Mouse (Mus musculus): Measurements from ENCODE around the gene Fap. TPM values are rescaled to one million over a fixed set of nuclear protein-coding genes. Genes with fewer than 3 reads are reported as not detected.

Fap gene
- polyA plus RNA-seq, 1 experiment from 2014 or later = 0.56 TPM

- ATAC-seq (replicated peaks; ENCODE audit: insufficient number of reproducible peaks, low FRiP score, low TSS enrichment) = no peak
- Histone ChIP-seq H3K4me1 (ENCODE audit: control insufficient read depth, insufficient read depth, low read length) (no peaks in the 10 kb centered on the region), H3K4me3 (ENCODE audit: low read depth, low read length) (no peak overlapping the region), H3K27ac (ENCODE audit: low read depth, low read length) (no peak overlapping the region), H3K36me3 (ENCODE audit: control insufficient read depth, insufficient read depth, low read length) (no peaks in the 10 kb centered on the region), H3K27me3 (ENCODE audit: control insufficient read depth, insufficient read depth, low read length) (no peaks in the 10 kb centered on the region), H3K9me3 (replicated peaks; ENCODE audit: control insufficient read depth, low read length) (no peaks in the 10 kb centered on the region), H3K4me2 (no peak overlapping the region), H3K9ac (ENCODE audit: low read depth, low read length) (no peak overlapping the region)
- WGBS (ENCODE audit: insufficient replicate concordance) = 60% methylated on average over 4 of the region's 4 CpGs
Observed at GRCm38 (mm10) chr2:62495407-62495806, 78.5 kb downstream of the Fap start.

DNA sequence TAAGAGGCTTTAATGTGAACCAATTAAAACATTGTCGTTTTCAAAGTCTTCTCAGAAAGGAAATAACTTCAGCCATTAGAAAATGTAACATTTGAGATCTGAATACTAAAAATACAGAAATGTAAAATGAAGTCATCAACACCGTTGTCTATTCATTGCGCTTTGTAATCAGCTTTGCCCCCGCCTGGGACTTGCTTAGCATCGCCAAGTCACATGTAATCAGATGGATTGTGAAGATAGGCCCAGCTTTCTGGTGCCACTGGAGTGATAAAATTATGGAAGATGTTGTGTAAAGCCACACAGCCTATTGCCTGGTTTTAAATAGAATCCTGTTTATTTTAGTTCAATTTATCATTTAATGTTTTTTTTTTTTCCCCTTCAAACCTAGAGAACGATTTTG is 84.0 kb downstream of the Fap start:
- no peak overlapping the region for H3K4me2 ChIP-seq
- H3K4me3 ChIP-seq (ENCODE audit: low read depth, low read length) = no peak overlapping the region
- H3K4me1 ChIP-seq (ENCODE audit: control insufficient read depth, insufficient read depth, low read length) = no peaks in the 10 kb centered on the region
- no peak for ATAC-seq (replicated peaks; ENCODE audit: insufficient number of reproducible peaks, low FRiP score, low TSS enrichment)
- H3K9ac ChIP-seq (ENCODE audit: low read depth, low read length) = no peak overlapping the region
- H3K27ac ChIP-seq (ENCODE audit: low read depth, low read length) = no peak overlapping the region
- 80% methylated on average over 6 of the region's 6 CpGs for WGBS (ENCODE audit: insufficient replicate concordance)
- H3K27me3 ChIP-seq (ENCODE audit: control insufficient read depth, insufficient read depth, low read length) = no peaks in the 10 kb centered on the region
- H3K9me3 ChIP-seq (replicated peaks; ENCODE audit: control insufficient read depth, low read length) = no peaks in the 10 kb centered on the region
- no peaks in the 10 kb centered on the region for H3K36me3 ChIP-seq (ENCODE audit: control insufficient read depth, insufficient read depth, low read length)

GRCm38 (mm10) chr2:62484906-62485305 is 89.0 kb downstream of the Fap start:
- Histone ChIP-seq H3K27me3 (ENCODE audit: control insufficient read depth, insufficient read depth, low read length) (no peaks in the 10 kb centered on the region), H3K9me3 (replicated peaks; ENCODE audit: control insufficient read depth, low read length) (no peaks in the 10 kb centered on the region), H3K4me2 (no peak overlapping the region), H3K4me3 (ENCODE audit: low read depth, low read length) (no peak overlapping the region), H3K27ac (ENCODE audit: low read depth, low read length) (no peak overlapping the region), H3K9ac (ENCODE audit: low read depth, low read length) (no peak overlapping the region), H3K4me1 (ENCODE audit: control insufficient read depth, insufficient read depth, low read length) (no peaks in the 10 kb centered on the region), H3K36me3 (ENCODE audit: control insufficient read depth, insufficient read depth, low read length) (no peaks in the 10 kb centered on the region)
- no peak for ATAC-seq (replicated peaks; ENCODE audit: insufficient number of reproducible peaks, low FRiP score, low TSS enrichment)
- WGBS (ENCODE audit: insufficient replicate concordance) = 79% methylated on average over 3 of the region's 3 CpGs

DNA sequence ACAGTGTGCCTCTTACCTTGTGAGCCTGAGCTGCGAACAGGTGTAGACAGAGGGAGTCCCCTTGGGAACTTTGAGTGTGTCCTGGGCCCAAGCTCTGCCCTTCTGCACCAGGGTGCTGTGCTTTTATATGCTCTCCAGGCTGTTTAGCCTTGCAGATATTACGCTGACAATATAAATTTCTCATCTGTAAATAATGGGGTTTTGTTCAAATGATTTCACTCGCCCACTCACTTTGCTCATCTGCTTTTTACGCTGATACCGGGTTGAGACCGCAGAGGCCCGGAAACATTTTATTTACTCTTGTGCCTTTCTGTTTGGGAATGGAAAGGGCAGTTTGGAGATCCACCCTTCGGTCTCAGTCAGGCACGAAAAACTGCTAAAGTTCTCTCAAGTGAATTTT is 90.3 kb downstream of the Fap start, which contains the start of gene Gcg:
Gene Gcg (minus strand): TSS at position 101 of the 400 bp plus-strand sequence.
- Histone ChIP-seq H3K36me3 (ENCODE audit: control insufficient read depth, insufficient read depth, low read length) (no peaks in the 10 kb centered on the region), H3K4me3 (ENCODE audit: low read depth, low read length) (no peak within 1 kb of the TSS), H3K9me3 (replicated peaks; ENCODE audit: control insufficient read depth, low read length) (no peaks in the 10 kb centered on the region), H3K27ac (ENCODE audit: low read depth, low read length) (no peak within 1 kb of the TSS), H3K4me2 (no peak within 1 kb of the TSS), H3K4me1 (ENCODE audit: control insufficient read depth, insufficient read depth, low read length) (no peaks in the 10 kb centered on the region), H3K27me3 (ENCODE audit: control insufficient read depth, insufficient read depth, low read length) (no peaks in the 10 kb centered on the region), H3K9ac (ENCODE audit: low read depth, low read length) (no peak within 1 kb of the TSS)
- 79% methylated on average over 9 of the region's 9 CpGs for WGBS (ENCODE audit: insufficient replicate concordance)
- ATAC-seq (replicated peaks; ENCODE audit: insufficient number of reproducible peaks, low FRiP score, low TSS enrichment) = no peak

DNA sequence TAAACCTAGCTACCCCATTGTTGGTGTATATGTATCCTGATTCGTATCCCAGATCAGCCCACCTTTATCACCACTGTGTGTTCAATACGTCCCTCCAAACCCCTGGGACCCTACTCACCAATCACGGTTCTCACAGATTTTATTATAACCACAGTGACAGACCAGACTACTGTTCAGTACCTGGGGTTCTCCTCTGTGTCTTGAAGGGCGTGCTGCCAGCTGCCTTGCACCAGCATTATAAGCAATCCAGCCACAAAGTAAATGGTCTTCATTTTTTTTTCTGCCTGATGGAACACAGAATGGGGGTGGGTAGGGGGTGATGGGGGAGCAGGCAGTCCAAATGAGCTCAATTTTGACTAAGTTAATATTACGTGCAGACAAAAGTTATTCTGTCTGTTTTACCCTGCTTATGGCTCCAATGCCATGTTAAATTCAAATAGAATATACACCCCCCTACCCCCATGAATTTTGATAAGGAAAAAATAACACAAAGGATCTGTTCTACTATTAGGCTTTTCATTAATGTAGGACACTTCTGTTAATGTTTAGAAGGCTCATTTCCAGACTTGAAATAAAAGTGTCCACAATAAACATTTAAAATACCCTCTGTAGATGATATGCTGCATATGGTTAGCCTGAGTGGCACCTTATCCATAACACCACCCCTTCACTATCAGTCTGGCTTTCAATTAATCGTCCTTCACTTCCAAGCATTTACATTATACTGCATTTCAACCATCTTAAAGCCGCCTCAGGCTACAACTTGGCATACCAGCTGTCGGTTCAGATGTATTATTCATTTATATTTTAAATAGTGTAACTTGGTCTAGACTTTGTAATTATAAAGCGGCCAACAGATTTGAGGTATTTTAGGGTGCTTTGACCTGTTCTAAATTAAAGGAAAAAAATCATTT is 93.3 kb downstream of the Fap start:
- Histone ChIP-seq H3K9me3 (replicated peaks; ENCODE audit: control insufficient read depth, low read length) (no peaks in the 10 kb centered on the region), H3K4me1 (ENCODE audit: control insufficient read depth, insufficient read depth, low read length) (no peaks in the 10 kb centered on the region), H3K27ac (ENCODE audit: low read depth, low read length) (no peak overlapping the region), H3K4me3 (ENCODE audit: low read depth, low read length) (no peak overlapping the region), H3K4me2 (no peak overlapping the region), H3K36me3 (ENCODE audit: control insufficient read depth, insufficient read depth, low read length) (no peaks in the 10 kb centered on the region), H3K27me3 (ENCODE audit: control insufficient read depth, insufficient read depth, low read length) (no peaks in the 10 kb centered on the region), H3K9ac (ENCODE audit: low read depth, low read length) (no peak overlapping the region)
- ATAC-seq (replicated peaks; ENCODE audit: insufficient number of reproducible peaks, low FRiP score, low TSS enrichment) = no peak
- whole genome bisulfite sequencing (ENCODE audit: insufficient replicate concordance) = 70% methylated on average over 9 of the region's 9 CpGs

DNA sequence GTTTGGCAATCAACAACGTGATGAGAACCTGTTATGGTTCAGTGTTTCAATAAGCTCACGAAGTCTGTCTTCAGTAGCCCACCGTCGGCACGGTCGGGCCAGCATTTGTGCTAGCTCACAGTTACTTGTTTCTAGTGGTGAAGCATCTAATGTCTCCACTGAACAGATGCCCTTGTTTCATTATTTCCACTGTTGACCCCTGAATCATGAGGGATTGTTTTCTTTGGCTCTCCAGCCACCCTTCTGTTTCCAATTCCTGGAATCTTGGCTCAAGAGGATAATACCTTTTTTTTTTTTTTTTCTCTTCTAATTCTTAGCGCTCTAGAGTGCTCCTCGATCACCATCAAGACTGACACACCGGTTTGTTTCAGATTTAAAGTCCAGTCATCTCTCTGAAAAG is 104.3 kb downstream of the Fap start:
- Histone ChIP-seq H3K4me3 (ENCODE audit: low read depth, low read length) (no peak overlapping the region), H3K27me3 (ENCODE audit: control insufficient read depth, insufficient read depth, low read length) (no peaks in the 10 kb centered on the region), H3K27ac (ENCODE audit: low read depth, low read length) (no peak overlapping the region), H3K9me3 (replicated peaks; ENCODE audit: control insufficient read depth, low read length) (no peaks in the 10 kb centered on the region), H3K4me1 (ENCODE audit: control insufficient read depth, insufficient read depth, low read length) (no peaks in the 10 kb centered on the region), H3K4me2 (no peak overlapping the region), H3K9ac (ENCODE audit: low read depth, low read length) (no peak overlapping the region), H3K36me3 (ENCODE audit: control insufficient read depth, insufficient read depth, low read length) (no peaks in the 10 kb centered on the region)
- 71% methylated on average over 9 of the region's 9 CpGs for WGBS (ENCODE audit: insufficient replicate concordance)
- ATAC-seq (replicated peaks; ENCODE audit: insufficient number of reproducible peaks, low FRiP score, low TSS enrichment) = no peak

GRCm38 (mm10) chr2:62463287-62463686 is 110.6 kb downstream of the Fap start:
- no peak for ATAC-seq (replicated peaks; ENCODE audit: insufficient number of reproducible peaks, low FRiP score, low TSS enrichment)
- Histone ChIP-seq H3K27ac (ENCODE audit: low read depth, low read length) (no peak overlapping the region), H3K4me1 (ENCODE audit: control insufficient read depth, insufficient read depth, low read length) (no peaks in the 10 kb centered on the region), H3K9me3 (replicated peaks; ENCODE audit: control insufficient read depth, low read length) (no peaks in the 10 kb centered on the region), H3K9ac (ENCODE audit: low read depth, low read length) (no peak overlapping the region), H3K4me2 (no peak overlapping the region), H3K36me3 (ENCODE audit: control insufficient read depth, insufficient read depth, low read length) (no peaks in the 10 kb centered on the region), H3K27me3 (ENCODE audit: control insufficient read depth, insufficient read depth, low read length) (no peaks in the 10 kb centered on the region), H3K4me3 (ENCODE audit: low read depth, low read length) (no peak overlapping the region)
- 66% methylated on average over 2 of the region's 2 CpGs for WGBS (ENCODE audit: insufficient replicate concordance)

DNA sequence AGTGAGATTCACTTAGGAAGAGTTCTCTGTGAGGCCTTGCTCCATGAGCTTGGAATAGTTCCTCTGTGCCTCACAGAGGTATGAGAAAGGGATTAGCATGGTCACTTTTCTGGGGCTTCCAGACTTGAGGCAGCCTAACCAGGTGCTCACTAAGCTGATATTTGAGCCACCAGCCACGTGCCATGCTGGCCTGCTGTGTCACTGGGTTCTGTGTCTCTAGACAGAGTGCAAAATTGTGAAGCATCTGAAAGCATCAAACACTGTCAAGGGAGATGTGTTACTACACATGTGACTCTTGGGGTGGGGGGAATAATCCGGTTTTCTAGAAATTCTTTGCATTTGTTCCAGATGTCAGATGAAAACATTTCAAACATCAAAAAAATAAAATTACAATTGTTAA is 111.7 kb downstream of the Fap start:
- H3K9ac ChIP-seq (ENCODE audit: low read depth, low read length) = no peak overlapping the region
- no peaks in the 10 kb centered on the region for H3K9me3 ChIP-seq (replicated peaks; ENCODE audit: control insufficient read depth, low read length)
- H3K27ac ChIP-seq (ENCODE audit: low read depth, low read length) = no peak overlapping the region
- H3K27me3 ChIP-seq (ENCODE audit: control insufficient read depth, insufficient read depth, low read length) = no peaks in the 10 kb centered on the region
- no peak for ATAC-seq (replicated peaks; ENCODE audit: insufficient number of reproducible peaks, low FRiP score, low TSS enrichment)
- 79% methylated on average over 2 of the region's 2 CpGs for WGBS (ENCODE audit: insufficient replicate concordance)
- no peaks in the 10 kb centered on the region for H3K36me3 ChIP-seq (ENCODE audit: control insufficient read depth, insufficient read depth, low read length)
- no peaks in the 10 kb centered on the region for H3K4me1 ChIP-seq (ENCODE audit: control insufficient read depth, insufficient read depth, low read length)
- no peak overlapping the region for H3K4me2 ChIP-seq
- H3K4me3 ChIP-seq (ENCODE audit: low read depth, low read length) = no peak overlapping the region

Data from heart, embryonic 11.5 days (tissue).